In the genomic region with DNA sequence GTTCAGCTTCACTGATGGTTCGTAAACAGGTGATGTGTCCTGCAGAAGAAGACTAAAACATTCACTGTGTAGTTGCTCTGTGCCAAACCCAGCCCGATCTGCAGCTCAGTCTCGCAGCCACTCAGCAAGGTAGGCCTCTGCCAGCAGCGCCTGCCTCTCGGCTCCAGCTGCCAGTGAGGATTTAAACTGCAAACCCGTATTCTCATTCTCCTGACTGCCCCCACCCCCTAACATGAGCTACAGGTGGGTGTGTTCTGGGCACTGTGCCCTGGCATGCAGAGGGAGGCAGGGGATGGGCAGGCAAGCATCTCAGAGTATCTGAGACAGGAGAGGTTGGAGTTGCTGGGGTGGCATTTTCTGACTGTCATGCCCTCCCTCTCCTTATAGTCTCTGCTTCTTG, we compare ENCODE assay signal across 11 mouse cellular contexts.
DNase-seq lines count a peak whose midpoint lies in the region; ATAC-seq and TF ChIP-seq lines count a peak whose summit lies in the region.
"Had no signal": no experiment of that assay in that cellular context is flagged by ENCODE, and none has a peak within 500 bp of the region (broad histone marks: within the 10 kb centered on the region; RNA-seq: fewer than 3 reads in every experiment).

No protein-coding gene starts in this region.

- H3K9me3 ChIP-seq in kidney, embryonic 16.5 days (ENCODE audit: low read length), result no peaks in the 10 kb centered on the region
- no peaks in the 10 kb centered on the region for H3K9me3 ChIP-seq in forebrain, postnatal 0 days (ENCODE audit: low read length)
- no peaks in the 10 kb centered on the region for H3K9me3 ChIP-seq in intestine, embryonic 16.5 days (ENCODE audit: control insufficient read depth, low read length)
- H3K9me3 ChIP-seq: neural tube, embryonic 12.5 days had no signal

- ATAC-seq in kidney, embryonic 16.5 days (ENCODE audit: low FRiP score, low TSS enrichment), result no peak
- ATAC-seq in forebrain, postnatal 0 days, result peak; percentile 56
- ATAC-seq in intestine, embryonic 16.5 days, result no peak

- no peak overlapping the region for H3K4me3 ChIP-seq in kidney, embryonic 16.5 days (ENCODE audit: low read length)
- H3K4me3 ChIP-seq in forebrain, postnatal 0 days (ENCODE audit: low read depth, low read length), result no peak overlapping the region
- H3K4me3 ChIP-seq in thymus, adult 2 months (ENCODE audit: control insufficient read depth, insufficient read depth, low read length), result no peak overlapping the region
- H3K4me3 ChIP-seq in intestine, embryonic 16.5 days (ENCODE audit: low read length), result no peak overlapping the region
- H3K4me3 ChIP-seq: neural tube, embryonic 12.5 days had no signal

- H3K36me3 ChIP-seq in kidney, embryonic 16.5 days (ENCODE audit: insufficient read depth, low read length), result no peaks in the 10 kb centered on the region
- H3K36me3 ChIP-seq in forebrain, postnatal 0 days (ENCODE audit: insufficient read depth), result no peaks in the 10 kb centered on the region
- no peaks in the 10 kb centered on the region for H3K36me3 ChIP-seq in thymus, adult 2 months (ENCODE audit: control insufficient read depth, insufficient read depth, low read length)
- H3K36me3 ChIP-seq in intestine, embryonic 16.5 days (ENCODE audit: control insufficient read depth, insufficient read depth, low read length), result no peaks in the 10 kb centered on the region
- H3K36me3 ChIP-seq: neural tube, embryonic 12.5 days had no signal

- no peaks in the 10 kb centered on the region for H3K4me1 ChIP-seq in kidney, embryonic 16.5 days (ENCODE audit: insufficient read depth, low read length)
- H3K4me1 ChIP-seq in forebrain, postnatal 0 days (ENCODE audit: insufficient read depth), result no peaks in the 10 kb centered on the region
- H3K4me1 ChIP-seq in thymus, adult 2 months (replicated peaks; ENCODE audit: control insufficient read depth, insufficient read depth, low read length), result no peaks in the 10 kb centered on the region
- no peaks in the 10 kb centered on the region for H3K4me1 ChIP-seq in intestine, embryonic 16.5 days (ENCODE audit: control insufficient read depth, insufficient read depth, low read length)
- H3K4me1 ChIP-seq: neural tube, embryonic 12.5 days had no signal

- peak; percentile 36 for DNase-seq in kidney, postnatal 14 days
- peak; percentile 49 for DNase-seq in forebrain, postnatal 0 days
- DNase-seq in layer of hippocampus, adult 8-10 months (ENCODE audit: low spot score in 2 of 2), result peak; percentile 41 to 58
- peak; percentile 72 for DNase-seq in right cerebral cortex, adult 18-20 months
- DNase-seq in thymus, adult 2 months, result no peak
- DNase-seq: embryo, embryonic 11 days; kidney, adult 18-20 months; lung, postnatal 14 days had no signal

- H3K27me3 ChIP-seq in kidney, embryonic 16.5 days (ENCODE audit: insufficient read depth, low read length), result no peaks in the 10 kb centered on the region
- no peaks in the 10 kb centered on the region for H3K27me3 ChIP-seq in forebrain, postnatal 0 days (ENCODE audit: insufficient read depth, low read length)
- no peaks in the 10 kb centered on the region for H3K27me3 ChIP-seq in thymus, adult 2 months (ENCODE audit: control insufficient read depth, insufficient read depth, low read length)
- no peaks in the 10 kb centered on the region for H3K27me3 ChIP-seq in intestine, embryonic 16.5 days (replicated peaks; ENCODE audit: control insufficient read depth, insufficient read depth, low read length)
- H3K27me3 ChIP-seq: neural tube, embryonic 12.5 days had no signal

- H3K9ac ChIP-seq in kidney, embryonic 16.5 days (replicated peaks; ENCODE audit: low read length), result no peak overlapping the region
- no peak overlapping the region for H3K9ac ChIP-seq in forebrain, postnatal 0 days
- H3K9ac ChIP-seq in intestine, embryonic 16.5 days (ENCODE audit: low read depth, low read length), result no peak overlapping the region
- H3K9ac ChIP-seq: neural tube, embryonic 12.5 days had no signal

- TF ChIP-seq CTCF in forebrain, postnatal 0 days (IDR thresholded peaks at IDR 0.05; ENCODE audit: low read depth), result no peak
- TF ChIP-seq CTCF in thymus, adult 2 months (IDR thresholded peaks at IDR 0.05; ENCODE audit: borderline replicate concordance, control insufficient read depth, extremely low read depth, insufficient read depth, low read length, poor library complexity), result no peak

- H3K27ac ChIP-seq in kidney, embryonic 16.5 days (ENCODE audit: low read length), result no peak overlapping the region
- no peak overlapping the region for H3K27ac ChIP-seq in forebrain, postnatal 0 days (ENCODE audit: low read depth, low read length)
- no peak overlapping the region for H3K27ac ChIP-seq in thymus, adult 2 months (ENCODE audit: control insufficient read depth, insufficient read depth, low read length)
- no peak overlapping the region for H3K27ac ChIP-seq in intestine, embryonic 16.5 days (ENCODE audit: low read length)
- H3K27ac ChIP-seq: neural tube, embryonic 12.5 days had no signal

- no peak for TF ChIP-seq POLR2A in thymus, adult 2 months (IDR thresholded peaks at IDR 0.05; ENCODE audit: control insufficient read depth, extremely low read depth, insufficient read depth, low read length, poor library complexity)

- H3K4me2 ChIP-seq in kidney, embryonic 16.5 days (replicated peaks; ENCODE audit: low read depth, low read length), result no peak overlapping the region
- no peak overlapping the region for H3K4me2 ChIP-seq in forebrain, postnatal 0 days (ENCODE audit: low read depth)
- H3K4me2 ChIP-seq in intestine, embryonic 16.5 days (ENCODE audit: low read depth, low read length), result no peak overlapping the region
- H3K4me2 ChIP-seq: neural tube, embryonic 12.5 days had no signal

- 63% methylated on average over 6 of the region's 6 CpGs for WGBS in kidney, embryonic 16.5 days
- WGBS in forebrain, postnatal 0 days, result 29% methylated on average over 6 of the region's 6 CpGs
- 81% methylated on average over 6 of the region's 6 CpGs for WGBS in thymus, adult 2 months
- WGBS in intestine, embryonic 16.5 days, result 59% methylated on average over 6 of the region's 6 CpGs
